Mouse (Mus musculus): ENCODE data around the gene Tdrd6. TPM values are rescaled to one million over a fixed set of nuclear protein-coding genes. Genes with fewer than 3 reads are reported as not detected.

The Tdrd6 gene
- polyA plus RNA-seq, 1 experiment from 2014 or later: not detected

DNA sequence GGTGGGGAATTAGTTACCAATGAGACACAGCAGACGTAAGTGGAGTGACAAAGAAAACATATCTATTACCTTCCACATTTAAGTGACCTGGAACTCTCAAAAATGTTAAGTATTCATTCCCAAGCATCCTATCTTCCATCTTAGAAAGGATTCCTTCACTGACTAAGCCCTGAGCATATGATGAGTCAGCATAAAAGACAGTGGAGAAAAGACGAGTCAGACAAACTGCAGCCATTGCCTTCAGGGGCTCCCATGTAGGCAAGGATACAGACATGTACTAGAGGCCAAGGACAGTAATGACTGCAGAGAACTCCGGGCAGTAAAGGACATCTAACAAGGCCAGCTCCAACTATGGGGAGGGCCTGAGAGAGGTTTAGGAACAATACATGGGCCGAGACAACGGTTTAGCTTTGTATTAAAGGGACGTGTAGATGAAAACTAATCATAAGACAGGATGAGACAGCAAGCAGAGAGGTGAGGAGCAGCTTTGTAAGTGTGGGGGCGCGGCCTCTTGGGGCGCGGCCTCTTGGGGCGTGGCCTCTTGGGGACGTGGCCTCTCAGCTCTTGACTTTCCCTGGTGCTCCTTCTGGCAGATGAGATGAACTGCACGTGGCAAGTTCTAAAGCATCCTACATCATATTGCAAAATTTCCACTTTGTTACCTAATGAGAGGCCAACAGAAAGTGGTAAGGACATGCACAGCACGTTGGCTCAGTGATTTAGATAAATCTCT, 21.4 kb upstream of the Tdrd6 start:
- 72% methylated on average over 14 of the region's 14 CpGs for WGBS
- H3K36me3 ChIP-seq (ENCODE audit: control insufficient read depth, insufficient read depth, low read length): peaks cover 4% of the 10 kb centered on the region; the same call in 1 of the 2 replicates
- no peak for ATAC-seq (ENCODE audit: low read depth)
- H3K4me1 ChIP-seq (replicated peaks; ENCODE audit: control insufficient read depth, insufficient read depth, low read length): no peaks in the 10 kb centered on the region
- no peaks in the 10 kb centered on the region for H3K27me3 ChIP-seq (ENCODE audit: control insufficient read depth, insufficient read depth, low read depth, low read length)
- H3K9ac ChIP-seq (ENCODE audit: low read length): no peak overlapping the region
- H3K27ac ChIP-seq (ENCODE audit: low read length): no peak overlapping the region
- no peaks in the 10 kb centered on the region for H3K9me3 ChIP-seq (ENCODE audit: control insufficient read depth, low read length)
- no peak overlapping the region for H3K4me3 ChIP-seq (ENCODE audit: low read length)
- no peak overlapping the region for H3K4me2 ChIP-seq (ENCODE audit: low read depth, low read length)

DNA sequence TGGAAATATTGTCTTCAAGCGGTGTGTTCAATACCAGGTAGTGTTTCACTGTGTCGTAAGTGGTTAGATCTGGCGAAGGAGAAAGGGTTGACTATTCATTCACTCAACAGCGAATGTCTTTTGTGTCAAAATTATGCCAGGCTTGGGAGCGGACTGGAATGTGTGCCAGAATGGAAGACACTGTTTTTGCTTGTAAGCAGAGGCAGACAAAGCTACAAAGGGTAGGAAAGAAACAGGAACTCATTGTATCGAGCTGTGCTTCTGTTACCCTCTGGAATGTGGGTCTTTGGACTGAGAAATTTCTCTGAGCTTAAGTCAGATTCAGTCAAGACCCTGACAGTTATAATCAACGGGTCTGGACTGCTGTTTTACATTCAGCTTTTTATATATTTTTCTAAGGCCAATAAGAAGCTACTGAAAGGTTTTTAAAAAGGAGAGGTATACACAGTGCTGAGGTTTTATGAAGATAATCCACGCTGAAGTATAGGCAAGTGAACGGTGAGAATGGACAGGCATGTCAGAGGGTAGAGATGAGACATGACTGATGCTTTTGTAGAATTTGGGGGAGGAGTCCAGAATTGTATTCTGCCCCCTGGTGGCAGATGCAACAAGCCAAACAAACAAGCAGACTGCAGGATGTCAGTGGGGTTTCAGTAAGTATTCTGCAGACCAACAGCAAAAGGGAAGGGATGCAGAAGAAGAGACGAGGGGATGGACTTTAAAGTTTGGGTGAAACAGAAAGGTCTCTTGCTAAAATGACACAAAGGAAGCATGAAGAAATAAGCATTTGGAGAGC, 19.7 kb upstream of the Tdrd6 start:
- no peak overlapping the region for H3K9ac ChIP-seq (ENCODE audit: low read length)
- ATAC-seq (ENCODE audit: low read depth): no peak
- H3K4me2 ChIP-seq (ENCODE audit: low read depth, low read length): no peak overlapping the region
- no peak overlapping the region for H3K4me3 ChIP-seq (ENCODE audit: low read length)
- H3K9me3 ChIP-seq (ENCODE audit: control insufficient read depth, low read length): no peaks in the 10 kb centered on the region
- H3K27me3 ChIP-seq (ENCODE audit: control insufficient read depth, insufficient read depth, low read depth, low read length): no peaks in the 10 kb centered on the region
- 85% methylated on average over 10 of the region's 10 CpGs for WGBS
- no peak overlapping the region for H3K27ac ChIP-seq (ENCODE audit: low read length)
- peaks cover 4% of the 10 kb centered on the region; the same call in 1 of the 2 replicates for H3K36me3 ChIP-seq (ENCODE audit: control insufficient read depth, insufficient read depth, low read length)
- peaks cover 1% of the 10 kb centered on the region for H3K4me1 ChIP-seq (replicated peaks; ENCODE audit: control insufficient read depth, insufficient read depth, low read length)

DNA sequence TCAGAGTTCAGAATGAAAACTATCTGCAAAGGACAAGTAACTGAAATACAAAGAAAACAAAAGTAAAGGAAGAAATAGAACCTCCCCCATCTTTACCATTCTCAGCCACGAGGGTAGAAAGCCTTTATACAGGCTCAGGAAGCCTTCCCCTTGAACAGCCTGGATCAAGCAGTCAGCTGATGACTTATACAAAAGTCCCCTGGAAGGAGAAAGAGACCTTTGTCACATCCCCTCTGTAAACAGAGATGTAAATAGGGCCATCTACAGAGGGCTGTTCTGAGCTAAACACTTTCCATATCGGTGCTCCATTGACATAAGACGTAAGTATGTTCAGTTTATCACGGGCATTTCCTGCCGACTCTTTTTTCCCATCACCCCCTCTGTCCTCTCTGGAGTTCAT, 16.8 kb upstream of the Tdrd6 start:
- 53% methylated on average over 5 of the region's 5 CpGs for WGBS

DNA sequence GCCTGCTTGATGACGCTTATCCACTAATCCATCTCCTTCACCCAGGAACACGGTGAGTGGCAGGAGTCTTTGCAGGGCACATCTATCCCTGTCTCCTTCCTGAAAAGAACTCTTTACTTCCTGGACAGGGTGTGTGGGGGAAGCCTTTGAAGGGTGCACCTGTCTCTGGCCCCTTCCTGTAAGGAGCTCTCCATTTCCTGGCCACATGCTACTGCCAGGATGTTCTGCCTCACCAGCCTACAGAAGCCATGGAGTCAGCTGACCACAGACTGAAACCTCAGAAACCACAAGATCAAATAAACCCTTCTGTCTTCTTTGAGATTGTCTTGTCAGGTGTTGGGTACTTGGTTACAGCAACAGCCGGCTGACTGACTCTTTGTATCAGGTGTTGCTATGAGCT, 15.0 kb upstream of the Tdrd6 start:
- peaks cover 2% of the 10 kb centered on the region; the same call in 1 of the 2 replicates for H3K36me3 ChIP-seq (ENCODE audit: control insufficient read depth, insufficient read depth, low read length)
- H3K4me2 ChIP-seq (ENCODE audit: low read depth, low read length): no peak overlapping the region
- H3K4me1 ChIP-seq (replicated peaks; ENCODE audit: control insufficient read depth, insufficient read depth, low read length): peaks cover 9% of the 10 kb centered on the region
- no peaks in the 10 kb centered on the region for H3K27me3 ChIP-seq (ENCODE audit: control insufficient read depth, insufficient read depth, low read depth, low read length)
- H3K9me3 ChIP-seq (ENCODE audit: control insufficient read depth, low read length): no peaks in the 10 kb centered on the region; the same call in 1 of the 2 replicates
- peak overlapping the region; percentile 56; the same call in 1 of the 2 replicates for H3K27ac ChIP-seq (ENCODE audit: low read length)
- H3K9ac ChIP-seq (ENCODE audit: low read length): no peak overlapping the region
- no peak overlapping the region for H3K4me3 ChIP-seq (ENCODE audit: low read length)
- 82% methylated on average over 3 of the region's 3 CpGs for WGBS
- no peak for ATAC-seq (ENCODE audit: low read depth)

More for the DNA sequence above, 16.8 kb upstream of the Tdrd6 start:
- H3K4me1 ChIP-seq (replicated peaks; ENCODE audit: control insufficient read depth, insufficient read depth, low read length): peaks cover 9% of the 10 kb centered on the region
- no peaks in the 10 kb centered on the region for H3K27me3 ChIP-seq (ENCODE audit: control insufficient read depth, insufficient read depth, low read depth, low read length)
- ATAC-seq (ENCODE audit: low read depth): no peak
- no peak overlapping the region for H3K4me3 ChIP-seq (ENCODE audit: low read length)
- H3K4me2 ChIP-seq (ENCODE audit: low read depth, low read length): no peak overlapping the region
- no peak overlapping the region for H3K27ac ChIP-seq (ENCODE audit: low read length)
- peaks cover 4% of the 10 kb centered on the region for H3K36me3 ChIP-seq (ENCODE audit: control insufficient read depth, insufficient read depth, low read length)
- H3K9ac ChIP-seq (ENCODE audit: low read length): no peak overlapping the region
- H3K9me3 ChIP-seq (ENCODE audit: control insufficient read depth, low read length): no peaks in the 10 kb centered on the region

DNA sequence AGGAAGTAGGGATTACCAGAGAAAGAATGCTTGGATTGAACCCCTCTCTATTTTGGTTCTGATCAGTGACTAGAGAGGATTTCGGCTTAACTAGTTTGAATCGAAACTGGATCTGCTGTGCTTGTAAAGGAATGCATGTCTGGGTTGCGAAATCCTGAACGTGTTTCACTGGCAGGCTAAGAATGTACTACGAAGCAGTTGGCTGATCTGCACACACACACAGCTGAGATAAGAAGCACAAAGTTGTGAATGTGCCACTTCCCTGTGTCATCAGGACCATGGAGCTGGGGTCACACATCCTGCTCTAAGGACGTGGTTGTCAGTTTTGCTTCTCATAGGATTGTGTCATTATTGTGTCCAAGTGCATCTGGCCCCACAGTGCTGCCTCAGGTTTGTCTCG, 14.3 kb upstream of the Tdrd6 start:
- no peak overlapping the region for H3K9ac ChIP-seq (ENCODE audit: low read length)
- peaks cover 9% of the 10 kb centered on the region for H3K4me1 ChIP-seq (replicated peaks; ENCODE audit: control insufficient read depth, insufficient read depth, low read length)
- WGBS: 23% methylated on average over 7 of the region's 7 CpGs
- H3K27me3 ChIP-seq (ENCODE audit: control insufficient read depth, insufficient read depth, low read depth, low read length): no peaks in the 10 kb centered on the region
- peak overlapping the region; percentile 56 for H3K27ac ChIP-seq (ENCODE audit: low read length)
- H3K4me2 ChIP-seq (ENCODE audit: low read depth, low read length): peak overlapping the region; percentile 21; the same call in 1 of the 2 replicates
- ATAC-seq (ENCODE audit: low read depth): peak; percentile 90
- H3K9me3 ChIP-seq (ENCODE audit: control insufficient read depth, low read length): no peaks in the 10 kb centered on the region; the same call in 1 of the 2 replicates
- no peak overlapping the region for H3K4me3 ChIP-seq (ENCODE audit: low read length)
- peaks cover 2% of the 10 kb centered on the region; the same call in 1 of the 2 replicates for H3K36me3 ChIP-seq (ENCODE audit: control insufficient read depth, insufficient read depth, low read length)

DNA sequence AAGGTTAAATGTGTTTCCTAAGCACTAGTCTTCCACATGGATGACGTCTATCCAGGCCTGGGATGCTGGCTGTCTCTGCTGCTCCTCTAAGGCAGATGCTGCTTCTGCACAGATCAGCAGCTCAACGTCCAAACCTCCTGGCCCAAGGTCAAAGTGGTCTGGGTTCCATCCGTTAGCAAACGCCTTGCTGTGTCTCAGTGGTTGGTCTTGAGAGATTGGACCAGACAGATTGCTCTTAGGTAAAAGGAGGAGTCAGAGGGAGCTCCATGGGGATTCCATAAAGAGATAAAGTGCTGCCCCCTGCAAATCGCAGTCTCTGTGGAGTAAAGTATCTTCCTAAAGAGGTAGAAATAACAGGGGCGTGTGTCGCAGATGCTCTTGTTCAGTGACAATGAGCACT, 13.1 kb upstream of the Tdrd6 start:
- H3K9ac ChIP-seq (ENCODE audit: low read length): no peak overlapping the region
- 66% methylated on average over 7 of the region's 7 CpGs for WGBS
- no peak overlapping the region for H3K4me2 ChIP-seq (ENCODE audit: low read depth, low read length)
- H3K36me3 ChIP-seq (ENCODE audit: control insufficient read depth, insufficient read depth, low read length): peaks cover 2% of the 10 kb centered on the region; the same call in 1 of the 2 replicates
- peaks cover 9% of the 10 kb centered on the region for H3K4me1 ChIP-seq (replicated peaks; ENCODE audit: control insufficient read depth, insufficient read depth, low read length)
- H3K27me3 ChIP-seq (ENCODE audit: control insufficient read depth, insufficient read depth, low read depth, low read length): no peaks in the 10 kb centered on the region
- H3K9me3 ChIP-seq (ENCODE audit: control insufficient read depth, low read length): no peaks in the 10 kb centered on the region; the same call in 1 of the 2 replicates
- H3K4me3 ChIP-seq (ENCODE audit: low read length): no peak overlapping the region
- no peak overlapping the region for H3K27ac ChIP-seq (ENCODE audit: low read length)
- ATAC-seq (ENCODE audit: low read depth): no peak

DNA sequence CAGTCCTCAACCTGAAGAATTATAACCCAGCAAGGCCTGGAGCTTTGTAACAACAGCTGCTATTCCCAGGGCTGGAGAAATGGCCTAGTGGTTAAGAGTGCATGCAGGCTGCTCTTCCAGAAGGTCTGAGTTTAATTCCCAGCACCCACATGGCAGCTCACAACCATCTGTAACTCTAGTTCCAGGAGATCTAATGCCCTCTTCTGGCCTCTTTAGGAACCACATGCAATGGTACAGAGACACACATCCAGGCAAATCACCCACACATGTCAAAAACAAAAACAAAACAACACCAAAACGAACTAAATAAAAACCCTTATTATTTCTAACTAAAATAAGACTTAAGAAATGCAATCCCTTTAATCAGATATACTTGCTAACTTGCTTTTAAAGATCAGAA, 10.7 kb upstream of the Tdrd6 start:
- no peak overlapping the region for H3K27ac ChIP-seq (ENCODE audit: low read length)
- no peak overlapping the region for H3K4me3 ChIP-seq (ENCODE audit: low read length)
- no peaks in the 10 kb centered on the region for H3K27me3 ChIP-seq (ENCODE audit: control insufficient read depth, insufficient read depth, low read depth, low read length)
- WGBS: 70% methylated on average over 1 of the region's 1 CpGs
- H3K9me3 ChIP-seq (ENCODE audit: control insufficient read depth, low read length): no peaks in the 10 kb centered on the region; the same call in 1 of the 2 replicates
- H3K4me2 ChIP-seq (ENCODE audit: low read depth, low read length): no peak overlapping the region
- ATAC-seq (ENCODE audit: low read depth): no peak
- H3K4me1 ChIP-seq (replicated peaks; ENCODE audit: control insufficient read depth, insufficient read depth, low read length): peaks cover 9% of the 10 kb centered on the region
- H3K36me3 ChIP-seq (ENCODE audit: control insufficient read depth, insufficient read depth, low read length): no peaks in the 10 kb centered on the region; the same call in 1 of the 2 replicates
- H3K9ac ChIP-seq (ENCODE audit: low read length): no peak overlapping the region

DNA sequence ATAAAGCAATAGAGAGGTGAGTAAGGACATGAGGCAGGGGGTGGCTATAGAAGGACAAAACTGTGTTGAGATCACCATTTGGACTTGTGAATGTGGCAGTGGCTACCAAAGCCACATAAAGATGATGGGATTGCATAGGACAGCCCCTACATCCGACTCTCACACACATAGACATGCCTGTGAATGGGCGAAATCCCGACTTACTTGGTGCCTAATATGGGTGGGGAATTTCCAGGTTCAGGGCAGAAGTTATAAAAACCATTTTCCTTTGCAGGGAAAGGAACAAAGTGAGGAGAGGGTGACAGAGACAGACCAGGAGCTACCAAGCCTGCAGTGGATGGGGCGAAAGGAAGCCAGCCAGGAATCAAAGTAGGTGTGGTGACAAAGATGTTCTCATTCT, 7.0 kb upstream of the Tdrd6 start:
- Histone ChIP-seq H3K36me3 (ENCODE audit: control insufficient read depth, insufficient read depth, low read length) (no peaks in the 10 kb centered on the region), H3K9me3 (ENCODE audit: control insufficient read depth, low read length) (no peaks in the 10 kb centered on the region; the same call in 1 of the 2 replicates), H3K4me1 (replicated peaks; ENCODE audit: control insufficient read depth, insufficient read depth, low read length) (no peaks in the 10 kb centered on the region), H3K9ac (ENCODE audit: low read length) (no peak overlapping the region), H3K27ac (ENCODE audit: low read length) (no peak overlapping the region), H3K27me3 (ENCODE audit: control insufficient read depth, insufficient read depth, low read depth, low read length) (no peaks in the 10 kb centered on the region), H3K4me2 (ENCODE audit: low read depth, low read length) (no peak overlapping the region), H3K4me3 (ENCODE audit: low read length) (no peak overlapping the region)
- 85% methylated on average over 4 of the region's 4 CpGs for WGBS
- no peak for ATAC-seq (ENCODE audit: low read depth)

DNA sequence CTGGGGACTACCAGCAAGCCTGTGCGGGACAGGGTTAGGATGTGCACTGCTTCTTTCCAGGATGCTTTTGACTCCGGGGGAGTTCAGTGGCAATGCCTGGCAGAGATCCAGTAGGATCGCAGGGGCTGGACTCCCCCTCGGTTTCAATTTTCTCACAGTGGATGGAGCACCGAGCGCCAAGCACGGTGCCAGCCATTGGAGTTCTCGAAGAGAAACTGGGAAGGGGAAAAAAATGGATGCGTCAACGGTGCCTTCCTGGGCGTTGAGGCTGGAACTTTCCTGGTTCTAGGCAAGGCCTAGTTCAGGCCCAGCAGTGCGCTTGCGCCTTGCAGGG, 295 bp upstream of the Tdrd6 start:
- H3K4me3 ChIP-seq (ENCODE audit: low read length): peak overlapping the region; percentile 43; the same call in 1 of the 2 replicates
- 44% methylated on average over 13 of the region's 13 CpGs for WGBS
- no peak overlapping the region for H3K27ac ChIP-seq (ENCODE audit: low read length)
- no peak for ATAC-seq (ENCODE audit: low read depth)
- H3K4me2 ChIP-seq (ENCODE audit: low read depth, low read length): peak overlapping the region; percentile 62
- H3K9ac ChIP-seq (ENCODE audit: low read length): no peak overlapping the region; the same call in 1 of the 2 replicates
- no peaks in the 10 kb centered on the region for H3K9me3 ChIP-seq (ENCODE audit: control insufficient read depth, low read length)
- peaks cover 31% of the 10 kb centered on the region for H3K27me3 ChIP-seq (ENCODE audit: control insufficient read depth, insufficient read depth, low read depth, low read length)
- no peaks in the 10 kb centered on the region for H3K36me3 ChIP-seq (ENCODE audit: control insufficient read depth, insufficient read depth, low read length)
- H3K4me1 ChIP-seq (replicated peaks; ENCODE audit: control insufficient read depth, insufficient read depth, low read length): peaks cover 9% of the 10 kb centered on the region
